Mouse (Mus musculus) hindbrain, embryonic 14.5 days (tissue): Measurements from ENCODE around the gene Spa17. TPM values are rescaled to one million over a fixed set of nuclear protein-coding genes. Genes with fewer than 3 reads are reported as not detected.
A peak's percentile ranks its signal among the peaks of the same experiment; 100 is the strongest.

Experiments
- ATAC-seq: fragments of 200-750 bp; cut with Nextera tagmentation; 2 replicates; pipeline ENCODE4 v1.8.0; 2017; ENCODE audit warnings: moderate number of reproducible peaks, mild to moderate bottlenecking, moderate TSS enrichment, moderate library complexity; ENCODE audit not compliant: low FRiP score
- DNase-seq: peaks from one replicate; pipeline ENCODE4 v3.0.0-alpha.2; 2015; ENCODE audit warnings: low spot score
- H3K27ac ChIP-seq: fragments of 300-500 bp; sonication (generic); 2 replicates; pipeline ENCODE4 v1.5.1; 2014; ENCODE audit warnings: mild to moderate bottlenecking, moderate library complexity
- H3K27me3 ChIP-seq: fragments of 300-500 bp; sonication (generic); 2 replicates; pipeline ENCODE4 v1.6.1; 2014; ENCODE audit warnings: mild to moderate bottlenecking, low read length, mixed read lengths; ENCODE audit not compliant: control insufficient read depth, insufficient read depth
- H3K36me3 ChIP-seq: fragments of 300-500 bp; sonication (generic); replicated peaks from 2 replicates; pipeline ENCODE4 v1.6.1; 2014; ENCODE audit not compliant: control insufficient read depth, insufficient read depth
- H3K4me1 ChIP-seq: fragments of 300-500 bp; sonication (generic); replicated peaks from 2 replicates; pipeline ENCODE4 v1.6.1; 2014; ENCODE audit warnings: antibody characterized with exemption, low read length, mixed read lengths; ENCODE audit not compliant: control insufficient read depth, insufficient read depth
- H3K4me2 ChIP-seq: fragments of 300-500 bp; sonication (generic); replicated peaks from 2 replicates; pipeline ENCODE4 v1.6.1; 2014; ENCODE audit warnings: mild to moderate bottlenecking, moderate library complexity
- H3K4me3 ChIP-seq: fragments of 300-500 bp; sonication (generic); replicated peaks from 2 replicates; pipeline ENCODE4 v1.5.1; 2014; ENCODE audit warnings: mild to moderate bottlenecking, low read length
- H3K9ac ChIP-seq: fragments of 300-500 bp; sonication (generic); 2 replicates; pipeline ENCODE4 v1.6.1; 2014
- H3K9me3 ChIP-seq: fragments of 300-500 bp; sonication (generic); 2 replicates; pipeline ENCODE4 v1.6.1; 2016; ENCODE audit warnings: low read length; ENCODE audit not compliant: control insufficient read depth
- WGBS: fragments of 180-500 bp; shearing (Covaris S2); extraction: QIAGEN DNeasy Blood & Tissue Kit; methylation state at CpG from one replicate; pipeline ENCODE4 v1.1.7; 2014; 5-methylcytosine and 5-hydroxymethylcytosine counted together
- polyA plus RNA-seq: library from polyadenylated mRNA; unstranded; fragments of >200 nt; fragmentation: Nextera tagmentation; extraction: Ambion mirVana; gene quantifications from 2 replicates; pipeline ENCODE4 v1.2.1, GENCODE M21; 2014

Gene Spa17
- polyA plus RNA-seq, 1 experiment from 2014 or later = 14.1 TPM

DNA sequence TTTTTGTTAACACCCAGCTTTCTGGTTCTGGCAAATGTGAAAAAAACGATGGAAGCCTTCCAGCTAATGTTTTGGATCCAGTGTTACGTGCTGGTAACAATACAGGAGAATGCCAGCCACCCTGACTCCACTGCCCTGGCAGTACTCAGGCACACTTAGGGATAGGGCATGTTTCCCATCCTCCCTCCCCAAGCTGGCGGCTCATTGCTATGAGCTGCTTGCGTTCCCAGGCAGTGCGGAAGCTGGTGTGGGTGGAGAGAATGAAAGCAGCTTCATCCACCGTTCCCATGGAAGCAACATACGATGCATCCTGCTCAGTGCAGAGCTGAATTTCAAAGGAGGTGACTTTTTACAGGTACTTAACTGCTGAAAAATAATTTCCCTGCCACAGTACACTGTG lies 12.1 kb upstream of the Spa17 start:
- Histone ChIP-seq H3K9me3 (no peaks in the 10 kb centered on the region), H3K4me2 (peak overlapping the region; percentile 31), H3K36me3 (no peaks in the 10 kb centered on the region), H3K9ac (peak overlapping the region; percentile 35), H3K4me3 (no peak overlapping the region), H3K4me1 (peaks cover 17% of the 10 kb centered on the region), H3K27ac (peak overlapping the region; percentile 91), H3K27me3 (no peaks in the 10 kb centered on the region)
- DNase-seq (peak; percentile 66), ATAC-seq (peak; percentile 85)
- WGBS = 6% methylated on average over 7 of the region's 7 CpGs

DNA sequence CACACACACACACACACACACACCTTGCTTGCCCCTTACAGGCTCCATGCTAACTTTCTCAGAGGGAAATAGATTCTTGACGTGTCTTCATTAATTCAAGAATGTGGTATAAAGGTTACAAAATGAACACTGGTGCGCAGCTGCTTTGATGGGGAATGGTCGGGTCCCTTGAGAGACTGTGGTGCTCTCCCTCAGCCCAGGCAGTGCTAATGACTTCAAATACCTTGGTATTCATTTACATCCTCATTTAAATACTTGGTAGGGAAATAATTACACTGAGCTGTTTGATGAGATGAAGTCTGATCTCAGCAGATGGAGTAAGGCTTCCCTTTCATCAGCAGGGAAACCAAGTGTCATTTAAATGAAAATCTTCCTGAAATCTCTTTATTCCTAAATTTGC lies 11.6 kb upstream of the Spa17 start:
- Histone ChIP-seq H3K36me3 (no peaks in the 10 kb centered on the region), H3K4me2 (peak overlapping the region; percentile 31; the same call in 1 of the 2 replicates), H3K9me3 (no peaks in the 10 kb centered on the region), H3K27ac (peak overlapping the region; percentile 91), H3K27me3 (no peaks in the 10 kb centered on the region), H3K4me3 (no peak overlapping the region), H3K9ac (peak overlapping the region; percentile 35), H3K4me1 (peaks cover 17% of the 10 kb centered on the region)
- ATAC-seq (peak; percentile 82), DNase-seq (peak; percentile 34)
- 13% methylated on average over 3 of the region's 3 CpGs for WGBS

DNA sequence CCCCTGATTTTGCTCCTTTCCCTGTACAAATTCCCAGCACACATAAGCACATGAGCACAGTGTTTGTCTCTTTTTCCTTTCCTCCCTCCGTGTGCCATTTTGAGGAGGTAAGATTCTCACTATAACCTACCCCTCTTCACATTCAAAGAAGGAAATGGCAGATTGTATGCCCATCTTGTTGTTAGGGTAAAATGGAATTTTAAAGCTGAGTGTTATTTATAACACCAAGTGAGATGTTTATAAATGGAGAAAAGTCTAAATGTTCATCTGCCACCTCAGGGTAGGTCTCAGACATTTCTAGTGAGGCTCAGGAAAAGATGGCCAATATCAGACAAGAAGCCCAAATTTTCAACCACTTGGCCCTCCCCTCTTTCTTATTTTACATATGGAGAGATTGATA lies 11.0 kb upstream of the Spa17 start:
- H3K9me3 ChIP-seq = no peaks in the 10 kb centered on the region
- peak overlapping the region; percentile 91 for H3K27ac ChIP-seq
- H3K4me3 ChIP-seq = no peak overlapping the region
- H3K4me1 ChIP-seq = peaks cover 17% of the 10 kb centered on the region
- 88% methylated on average over 1 of the region's 1 CpGs for WGBS
- DNase-seq = no peak
- no peaks in the 10 kb centered on the region for H3K36me3 ChIP-seq
- no peak overlapping the region for H3K9ac ChIP-seq
- H3K27me3 ChIP-seq = no peaks in the 10 kb centered on the region
- ATAC-seq = no peak
- no peak overlapping the region for H3K4me2 ChIP-seq

DNA sequence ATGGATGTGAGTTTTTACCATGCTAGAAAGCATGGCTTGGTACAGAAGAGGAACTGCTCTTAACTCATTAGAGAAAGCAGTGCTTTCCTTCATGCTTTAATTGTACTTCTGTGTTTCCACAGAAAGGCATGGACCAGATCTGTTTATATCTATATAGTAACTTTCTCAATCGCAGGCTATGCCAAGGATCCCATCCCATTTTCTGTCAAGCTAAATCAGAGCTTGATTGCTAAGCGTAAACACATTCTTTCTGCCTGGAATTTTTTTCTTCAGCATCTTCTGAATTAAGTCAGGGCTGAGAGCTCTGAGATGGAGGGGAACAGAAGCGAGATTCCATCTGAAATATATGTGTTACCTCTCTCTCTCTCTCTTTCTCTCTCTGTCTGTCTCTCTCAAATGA lies 10.5 kb upstream of the Spa17 start:
- Histone ChIP-seq H3K4me2 (no peak overlapping the region), H3K9me3 (no peaks in the 10 kb centered on the region), H3K4me1 (peaks cover 17% of the 10 kb centered on the region), H3K4me3 (no peak overlapping the region), H3K27ac (no peak overlapping the region), H3K9ac (no peak overlapping the region), H3K27me3 (no peaks in the 10 kb centered on the region), H3K36me3 (no peaks in the 10 kb centered on the region)
- 89% methylated on average over 3 of the region's 3 CpGs for WGBS
- no peak for DNase-seq
- no peak for ATAC-seq

GRCm38 (mm10) chr9:37621290-37621689 lies 7.8 kb upstream of the Spa17 start:
- H3K4me1 ChIP-seq = peaks cover 10% of the 10 kb centered on the region
- H3K4me2 ChIP-seq = no peak overlapping the region
- no peak overlapping the region for H3K27ac ChIP-seq
- DNase-seq = no peak
- no peaks in the 10 kb centered on the region for H3K36me3 ChIP-seq
- ATAC-seq = no peak
- no peaks in the 10 kb centered on the region for H3K27me3 ChIP-seq
- 90% methylated on average over 6 of the region's 6 CpGs for WGBS
- no peak overlapping the region for H3K4me3 ChIP-seq
- H3K9me3 ChIP-seq = no peaks in the 10 kb centered on the region
- no peak overlapping the region for H3K9ac ChIP-seq

DNA sequence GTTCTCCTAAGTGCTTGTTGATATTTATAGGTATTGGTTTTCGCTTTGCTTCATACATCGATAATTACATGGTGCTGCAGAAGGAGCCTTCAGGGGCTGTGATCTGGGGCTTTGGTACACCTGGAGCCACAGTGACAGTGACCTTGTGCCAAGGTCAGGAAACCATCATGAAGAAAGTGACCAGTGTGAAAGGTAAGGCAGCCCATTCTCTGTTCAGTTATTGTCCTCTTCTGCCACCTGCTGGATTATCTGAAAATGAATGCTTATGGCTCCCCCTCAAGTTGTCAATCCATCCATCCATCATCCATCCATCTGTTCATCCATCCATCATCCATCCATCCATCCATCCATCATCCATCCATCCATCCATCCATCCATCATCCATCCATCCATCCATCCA lies 3.2 kb upstream of the Spa17 start:
- Histone ChIP-seq H3K27me3 (no peaks in the 10 kb centered on the region), H3K9me3 (no peaks in the 10 kb centered on the region), H3K36me3 (no peaks in the 10 kb centered on the region), H3K9ac (no peak overlapping the region), H3K4me1 (peaks cover 9% of the 10 kb centered on the region; the same call in 1 of the 2 replicates), H3K4me3 (no peak overlapping the region), H3K27ac (no peak overlapping the region), H3K4me2 (no peak overlapping the region)
- DNase-seq = peak; percentile 57
- ATAC-seq = no peak
- 67% methylated on average over 2 of the region's 2 CpGs for WGBS

- Histone ChIP-seq H3K4me3 (no peak overlapping the region), H3K4me1 (peaks cover 9% of the 10 kb centered on the region; the same call in 1 of the 2 replicates), H3K9me3 (no peaks in the 10 kb centered on the region), H3K4me2 (no peak overlapping the region), H3K36me3 (no peaks in the 10 kb centered on the region), H3K27me3 (no peaks in the 10 kb centered on the region), H3K27ac (no peak overlapping the region), H3K9ac (no peak overlapping the region)
- 68% methylated on average over 5 of the region's 5 CpGs for WGBS
- ATAC-seq (no peak), DNase-seq (no peak)
These were observed 1.7 kb upstream of the Spa17 start for GRCm38 (mm10) chr9:37615220-37615619.

DNA sequence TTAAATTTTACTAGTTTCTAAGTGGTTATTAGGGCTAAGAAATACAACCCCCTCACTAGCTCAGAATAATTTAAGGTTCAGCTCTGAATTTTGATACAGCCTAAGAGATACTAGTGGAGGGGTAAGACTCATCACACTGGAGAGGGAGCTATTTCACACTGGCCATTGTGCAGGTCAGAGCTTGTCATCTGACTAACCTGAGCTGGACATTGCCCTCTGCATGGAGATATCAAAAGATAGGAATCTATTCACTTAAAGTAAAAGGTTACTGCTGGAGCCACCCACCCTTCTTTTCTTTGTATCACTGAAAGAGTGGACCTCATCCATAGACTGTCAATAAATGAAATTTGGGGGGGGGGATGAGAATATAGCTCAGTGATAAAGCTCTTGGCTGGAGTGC lies 794 bp upstream of the Spa17 start:
- peak overlapping the region; percentile 79 for H3K4me2 ChIP-seq
- H3K9me3 ChIP-seq = no peaks in the 10 kb centered on the region
- peak overlapping the region; percentile 56; the same call in 1 of the 2 replicates for H3K4me3 ChIP-seq
- no peaks in the 10 kb centered on the region for H3K36me3 ChIP-seq
- no peak overlapping the region for H3K27ac ChIP-seq
- H3K9ac ChIP-seq = peak overlapping the region; percentile 88; the same call in 1 of the 2 replicates
- DNase-seq = no peak
- peaks cover 9% of the 10 kb centered on the region; the same call in 1 of the 2 replicates for H3K4me1 ChIP-seq
- ATAC-seq = peak; percentile 3; the same call in 1 of the 2 replicates
- H3K27me3 ChIP-seq = no peaks in the 10 kb centered on the region

GRCm38 (mm10) chr9:37613911-37614280 lies 374 bp upstream of the Spa17 start:
- H3K27ac ChIP-seq = 0 out of 2 replicates have a peak overlapping the region, but pooled peaks have one; percentile 87
- WGBS = 22% methylated on average over 6 of the region's 6 CpGs
- ATAC-seq = no peak

DNA sequence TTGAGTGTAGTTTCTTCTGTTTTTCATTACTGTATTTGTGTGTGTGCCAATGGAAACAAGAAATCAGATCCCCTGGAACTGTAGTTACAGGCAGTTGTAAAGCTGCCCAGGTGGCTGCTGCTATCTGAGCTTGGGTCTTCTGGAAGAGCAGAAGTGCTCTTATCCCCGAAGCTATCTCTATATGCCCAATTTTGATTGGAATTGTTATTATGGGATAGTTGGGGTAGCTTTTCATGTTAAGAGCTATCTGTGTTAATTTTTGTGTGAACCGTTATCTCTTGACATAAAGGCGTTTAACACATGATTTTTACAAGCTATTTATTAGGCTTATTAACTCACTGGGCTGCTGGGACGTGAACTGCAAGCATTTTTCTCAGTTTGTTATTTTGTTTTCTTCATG lies 4.0 kb downstream of the Spa17 start:
- DNase-seq = no peak
- 82% methylated on average over 4 of the region's 4 CpGs for WGBS

More at GRCm38 (mm10) chr9:37613911-37614280, 374 bp upstream of the Spa17 start:
- Histone ChIP-seq H3K36me3 (no peaks in the 10 kb centered on the region), H3K9ac (peak overlapping the region; percentile 88; the same call in 1 of the 2 replicates), H3K9me3 (no peaks in the 10 kb centered on the region), H3K27me3 (no peaks in the 10 kb centered on the region), H3K4me3 (peak overlapping the region; percentile 56), H3K4me1 (peaks cover 9% of the 10 kb centered on the region; the same call in 1 of the 2 replicates), H3K4me2 (peak overlapping the region; percentile 79)
- no peak for DNase-seq

More for the DNA sequence above, 4.0 kb downstream of the Spa17 start:
- Histone ChIP-seq H3K9me3 (no peaks in the 10 kb centered on the region), H3K4me2 (no peak overlapping the region), H3K9ac (no peak overlapping the region), H3K4me1 (peaks cover 9% of the 10 kb centered on the region; the same call in 1 of the 2 replicates), H3K4me3 (no peak overlapping the region), H3K36me3 (no peaks in the 10 kb centered on the region), H3K27ac (no peak overlapping the region), H3K27me3 (no peaks in the 10 kb centered on the region)
- no peak for ATAC-seq
